Mouse (Mus musculus) bone marrow macrophage, adult 2 months (primary cell): ENCODE measurements around the gene Zfp14. TPM values are rescaled to one million over a fixed set of nuclear protein-coding genes. Genes with fewer than 3 reads are reported as not detected.

ENCODE experiments used
- H3K27ac ChIP-seq: 2 replicates; pipeline ENCODE4 v1.5.1; 2012; ENCODE audit warnings: low read depth, low read length; ENCODE audit not compliant: insufficient read depth
- H3K4me1 ChIP-seq: 2 replicates; pipeline ENCODE4 v1.6.1; 2012; ENCODE audit warnings: low read length; ENCODE audit not compliant: control insufficient read depth, insufficient read depth
- H3K4me3 ChIP-seq: 2 replicates; pipeline ENCODE4 v1.5.1; 2012; ENCODE audit warnings: mild to moderate bottlenecking, low read length, moderate library complexity; ENCODE audit not compliant: insufficient read depth
- CTCF ChIP-seq: IDR thresholded peaks from 2 replicates; pipeline ENCODE4 v1.5.1; 2012; ENCODE audit warnings: low read depth, mild to moderate bottlenecking, low read length, moderate library complexity
- POLR2A ChIP-seq: IDR thresholded peaks from 2 replicates; pipeline ENCODE4 v1.6.1; 2012; ENCODE audit warnings: mild to moderate bottlenecking, low read depth, low read length, borderline replicate concordance
- polyA plus RNA-seq: library from polyadenylated mRNA; stranded (reverse); fragments of >200 nt; gene quantifications from 2 replicates; pipeline ENCODE4 v1.2.4, GENCODE M21; 2012; ENCODE audit not compliant: missing spikeins, insufficient read depth, insufficient read length

Zfp14 gene
- polyA plus RNA-seq, 1 experiment, result 5.0 TPM

DNA sequence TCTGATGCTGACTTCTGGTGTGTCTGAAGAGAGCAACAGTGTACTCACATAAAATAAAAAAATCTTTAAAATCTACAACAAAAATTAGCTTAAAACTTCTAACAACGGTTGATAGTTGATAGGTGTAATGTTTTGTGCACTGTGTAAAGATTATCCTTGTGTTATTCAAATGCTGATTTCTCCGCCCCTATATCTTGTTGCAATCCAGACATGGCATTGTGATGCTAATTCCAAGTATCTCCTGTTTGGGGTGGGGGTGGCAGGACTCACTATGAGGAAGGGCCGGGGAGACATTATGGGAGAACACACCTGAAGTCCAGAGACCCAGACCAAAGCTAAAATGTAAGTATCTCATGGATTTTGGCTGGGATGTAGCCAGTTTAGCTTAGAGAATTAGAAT lies 19.8 kb downstream of the Zfp14 start:
- no peaks in the 10 kb centered on the region for H3K4me1 ChIP-seq
- TF ChIP-seq CTCF, result no peak
- no peak for TF ChIP-seq POLR2A
- no peak overlapping the region for H3K27ac ChIP-seq
- H3K4me3 ChIP-seq, result no peak overlapping the region

DNA sequence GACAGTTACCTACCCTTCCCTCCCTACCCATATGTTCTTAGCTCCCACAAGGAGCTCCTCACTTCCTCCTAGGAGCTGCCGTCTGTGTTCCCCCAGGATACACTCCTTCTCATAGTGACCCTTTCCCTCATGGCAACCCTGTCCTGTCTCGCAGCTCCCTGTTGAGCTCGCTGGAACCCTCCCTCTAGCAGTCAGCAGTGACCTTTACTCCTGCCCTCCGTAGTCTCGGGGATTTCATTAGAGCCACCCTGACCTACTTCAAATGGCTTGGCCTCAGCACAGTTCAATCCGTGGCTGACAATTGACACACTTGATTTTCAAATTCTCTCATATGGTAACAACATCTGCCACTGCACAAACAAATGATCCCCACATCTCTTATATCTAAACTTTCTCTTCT lies 20.5 kb downstream of the Zfp14 start:
- no peaks in the 10 kb centered on the region for H3K4me1 ChIP-seq
- TF ChIP-seq POLR2A, result no peak
- TF ChIP-seq CTCF, result no peak
- no peak overlapping the region for H3K27ac ChIP-seq
- H3K4me3 ChIP-seq, result no peak overlapping the region

DNA sequence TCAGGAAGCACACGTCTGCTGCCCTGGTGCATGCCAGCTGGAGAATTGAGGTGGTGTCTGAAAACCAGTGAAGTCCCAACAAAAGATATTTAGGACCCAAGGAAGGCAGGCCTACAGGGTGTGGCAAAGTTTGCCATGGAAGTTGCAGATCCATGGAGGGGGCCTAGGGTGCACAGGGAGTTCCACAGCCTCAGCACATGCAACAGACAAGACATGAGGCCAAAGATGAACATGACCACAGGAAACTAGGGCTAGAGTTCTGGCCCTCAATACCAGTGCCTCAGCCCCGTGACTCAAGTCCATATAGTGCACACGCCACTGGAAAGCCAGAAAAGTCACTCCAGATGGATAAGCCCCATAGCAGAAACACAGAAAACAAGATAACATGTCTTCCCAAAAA lies 22.6 kb downstream of the Zfp14 start:
- Histone ChIP-seq H3K27ac (no peak overlapping the region), H3K4me1 (no peaks in the 10 kb centered on the region), H3K4me3 (no peak overlapping the region)
- TF ChIP-seq CTCF (no peak), POLR2A (no peak)

DNA sequence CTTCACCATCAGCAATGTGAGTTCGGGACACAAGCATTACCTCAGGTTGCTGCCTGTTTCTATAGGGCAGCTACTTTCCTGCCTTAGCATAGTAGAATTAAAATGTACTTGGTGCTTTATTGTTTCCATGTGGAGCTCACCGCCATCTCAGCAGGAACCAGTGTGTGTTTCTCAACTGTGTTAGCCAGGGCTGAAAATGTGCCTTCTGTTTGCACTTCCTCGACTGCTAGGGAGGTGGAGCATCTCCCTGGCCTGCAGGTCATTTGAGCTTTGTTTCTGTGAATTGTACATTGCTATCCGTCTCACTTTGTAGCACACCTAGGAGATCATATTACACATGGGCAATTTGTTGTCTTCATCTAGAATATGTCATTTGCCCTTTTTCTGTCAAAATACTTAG lies 23.8 kb downstream of the Zfp14 start:
- Histone ChIP-seq H3K4me3 (no peak overlapping the region), H3K4me1 (no peaks in the 10 kb centered on the region), H3K27ac (no peak overlapping the region)
- TF ChIP-seq CTCF, result no peak
- no peak for TF ChIP-seq POLR2A

DNA sequence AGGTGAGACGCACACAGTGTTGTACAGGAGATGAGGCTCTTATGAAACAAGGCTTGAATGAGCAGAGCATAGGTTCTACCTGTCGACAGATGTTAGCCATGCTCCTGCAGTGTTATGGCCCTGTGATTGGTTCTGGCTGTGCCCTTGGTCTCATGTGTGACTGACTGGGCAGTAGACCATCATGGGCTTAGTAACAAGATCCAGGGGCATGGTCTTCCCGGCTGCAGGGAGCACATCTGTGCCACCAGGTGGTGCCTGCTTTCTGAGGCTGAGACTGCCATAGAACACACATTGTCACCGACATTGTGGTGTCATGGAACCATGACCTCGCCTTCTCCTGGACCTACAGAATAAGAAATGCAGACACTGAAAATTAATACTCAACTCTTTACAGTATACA lies 25.8 kb downstream of the Zfp14 start:
- Histone ChIP-seq H3K4me1 (no peaks in the 10 kb centered on the region), H3K4me3 (no peak overlapping the region), H3K27ac (no peak overlapping the region)
- no peak for TF ChIP-seq POLR2A
- TF ChIP-seq CTCF, result no peak

DNA sequence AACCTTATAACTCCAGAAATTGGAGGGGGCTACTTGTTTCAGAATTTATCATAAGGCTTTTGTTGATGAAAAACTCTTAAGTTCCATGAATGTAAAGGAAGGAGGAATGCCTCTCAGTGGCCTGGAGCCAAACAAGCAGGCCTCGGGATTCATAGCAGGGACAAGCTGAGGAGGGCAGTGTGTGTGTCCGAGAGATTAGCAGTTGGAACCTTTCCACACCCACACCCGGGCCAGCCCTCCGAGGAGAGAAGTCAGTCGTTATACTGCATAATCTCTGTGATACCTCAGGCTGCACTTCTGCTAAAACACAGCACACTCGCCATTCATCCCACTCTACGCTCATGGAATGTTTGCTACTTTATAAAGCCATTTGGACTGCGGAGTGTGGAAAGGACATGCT lies 27.4 kb downstream of the Zfp14 start:
- no peaks in the 10 kb centered on the region for H3K4me1 ChIP-seq
- no peak overlapping the region for H3K4me3 ChIP-seq
- TF ChIP-seq CTCF (no peak), POLR2A (no peak)
- H3K27ac ChIP-seq, result no peak overlapping the region

DNA sequence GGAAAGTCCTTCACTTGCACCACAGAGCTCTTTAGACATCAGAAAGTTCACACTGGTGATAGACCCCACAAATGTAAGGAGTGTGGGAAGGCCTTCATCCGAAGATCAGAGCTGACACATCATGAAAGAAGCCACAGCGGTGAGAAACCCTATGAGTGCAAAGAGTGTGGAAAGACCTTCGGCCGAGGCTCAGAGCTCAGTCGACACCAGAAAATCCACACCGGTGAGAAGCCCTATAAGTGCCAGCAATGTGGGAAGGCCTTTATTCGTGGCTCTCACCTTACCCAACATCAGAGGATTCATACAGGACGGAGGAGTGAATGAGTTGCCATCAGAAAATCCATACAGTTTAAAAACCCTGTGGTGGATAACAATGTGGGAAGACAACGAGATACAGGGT lies 27.9 kb downstream of the Zfp14 start:
- TF ChIP-seq POLR2A (no peak), CTCF (no peak)
- no peaks in the 10 kb centered on the region for H3K4me1 ChIP-seq
- H3K27ac ChIP-seq, result no peak overlapping the region
- H3K4me3 ChIP-seq, result no peak overlapping the region

DNA sequence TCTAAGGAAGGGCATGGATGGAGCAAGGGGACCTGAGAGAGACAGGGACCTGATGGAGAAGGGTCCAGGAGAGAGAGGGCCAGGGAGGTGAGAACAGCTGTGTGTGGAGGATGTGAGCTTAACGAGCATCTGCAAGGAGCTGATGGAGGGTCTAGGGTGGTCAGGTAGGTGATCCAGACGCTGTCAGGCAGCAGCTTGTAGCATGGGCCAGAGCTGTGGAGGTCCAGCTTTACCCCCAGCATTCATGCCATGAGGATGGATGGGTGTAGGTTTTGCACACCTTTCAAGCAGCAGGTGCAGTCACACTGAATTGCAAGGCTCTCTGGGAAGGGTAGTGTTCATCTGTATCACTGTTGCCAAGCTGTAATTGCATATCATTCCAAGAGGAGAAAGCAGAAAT lies 31.6 kb downstream of the Zfp14 start:
- TF ChIP-seq POLR2A (no peak), CTCF (no peak)
- Histone ChIP-seq H3K27ac (no peak overlapping the region), H3K4me3 (no peak overlapping the region), H3K4me1 (no peaks in the 10 kb centered on the region)

DNA sequence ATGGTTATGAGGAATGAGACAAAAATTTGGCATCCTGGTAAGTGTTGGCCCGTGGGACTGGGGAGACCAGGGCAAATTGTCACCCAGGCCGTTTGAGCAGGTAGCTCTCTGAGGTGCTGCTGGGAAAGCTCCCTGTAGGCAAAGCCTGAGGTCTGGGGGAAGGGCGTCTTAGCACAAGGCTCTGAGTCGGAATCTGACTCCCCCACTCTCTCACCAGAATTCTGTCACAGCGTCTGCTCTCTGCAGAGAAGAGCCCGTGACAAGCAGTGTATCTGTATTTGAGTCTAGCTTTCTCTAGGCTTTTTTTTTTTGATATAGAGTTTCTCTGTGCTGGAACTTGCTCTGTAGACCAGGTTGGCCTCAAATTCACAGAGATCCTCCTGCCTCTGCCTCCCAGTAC lies 34.0 kb downstream of the Zfp14 start:
- Histone ChIP-seq H3K4me3 (no peak overlapping the region), H3K4me1 (no peaks in the 10 kb centered on the region), H3K27ac (no peak overlapping the region)
- no peak for TF ChIP-seq POLR2A
- no peak for TF ChIP-seq CTCF

DNA sequence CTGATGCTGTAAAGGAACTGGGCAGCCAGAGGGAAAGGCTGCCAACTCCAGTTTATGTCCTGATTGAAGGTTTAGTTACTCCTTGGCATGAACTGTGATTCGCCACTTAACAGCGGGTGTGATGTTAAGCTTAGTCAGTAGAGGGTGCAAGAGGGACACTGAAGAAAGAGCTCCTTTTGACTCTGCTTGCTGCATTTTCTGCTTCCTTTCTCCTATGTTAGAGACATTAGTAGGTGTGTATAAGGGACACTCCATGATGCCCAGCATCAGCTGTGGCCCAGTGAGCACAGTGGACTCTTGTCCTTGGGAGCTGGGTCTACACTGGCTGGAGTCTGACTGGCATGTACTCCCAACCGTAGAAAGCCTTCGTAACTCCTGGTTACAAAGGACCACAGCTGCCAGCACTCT lies 38.2 kb downstream of the Zfp14 start:
- no peak overlapping the region for H3K4me3 ChIP-seq
- H3K4me1 ChIP-seq, result peaks cover 5% of the 10 kb centered on the region
- no peak overlapping the region for H3K27ac ChIP-seq
- no peak; the same call in 1 of the 2 replicates for TF ChIP-seq CTCF
- TF ChIP-seq POLR2A, result no peak

DNA sequence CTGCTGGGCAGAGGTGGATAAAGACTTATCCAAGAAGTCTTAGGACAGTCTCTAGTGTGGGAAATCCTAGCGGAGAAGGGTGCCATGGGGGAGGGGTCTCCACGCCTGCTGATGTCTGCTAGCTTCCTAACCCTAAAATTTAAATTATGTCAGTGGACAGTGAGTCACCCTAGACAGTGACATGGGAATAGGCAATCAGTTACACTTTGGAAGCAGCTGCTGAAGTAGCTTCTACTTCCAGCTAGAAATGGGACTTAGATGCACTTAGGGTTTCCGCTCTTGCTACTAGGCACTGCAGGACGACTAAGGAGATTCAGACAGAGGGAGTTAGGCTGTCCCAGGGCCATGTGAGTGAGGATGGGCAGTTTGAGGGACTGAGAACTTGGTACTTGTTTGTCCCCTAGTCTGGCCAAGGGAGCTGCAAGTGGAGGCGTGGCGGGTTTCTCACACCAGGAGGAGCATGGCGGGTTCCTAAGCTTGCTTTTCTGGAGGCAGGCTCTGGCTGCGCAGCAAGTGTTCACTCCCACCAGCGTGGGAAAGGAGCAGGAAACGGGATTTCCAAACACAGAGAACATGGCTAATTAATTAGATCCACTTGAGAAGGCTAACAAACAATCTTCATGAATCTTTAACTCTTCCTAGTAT lies 40.5 kb downstream of the Zfp14 start:
- no peak for TF ChIP-seq POLR2A
- Histone ChIP-seq H3K4me3 (no peak overlapping the region), H3K4me1 (peaks cover 7% of the 10 kb centered on the region), H3K27ac (no peak overlapping the region)
